Mouse (Mus musculus) stomach, embryonic 15.5 days (tissue): ENCODE measurements at regions not wholly inside any gene's neighbourhood (a gene's known extent, or its start where the extent isn't known, plus 50 kb on each side); places are given as distances from the start of the nearest gene placed in this dataset.
A peak's percentile ranks its signal among the peaks of the same experiment; 100 is the strongest.
"Not testable (repeated sequence)": the region's sequence is repeated elsewhere in the genome, so short reads cannot be mapped to it uniquely, and the experiment has no call there.

Experiments
- ATAC-seq: fragments of 200-750 bp; cut with Nextera tagmentation; 2 replicates; pipeline ENCODE4 v1.8.0; 2017; ENCODE audit warnings: low read depth, moderate number of reproducible peaks, moderate TSS enrichment; ENCODE audit not compliant: insufficient read depth, low FRiP score
- H3K27ac ChIP-seq: fragments of 300-500 bp; sonication (generic); 2 replicates; pipeline ENCODE4 v1.5.1; 2015; ENCODE audit warnings: mild to moderate bottlenecking, inconsistent platforms
- H3K27me3 ChIP-seq: fragments of 300-500 bp; sonication (generic); replicated peaks from 2 replicates; pipeline ENCODE4 v1.6.1; 2015; ENCODE audit warnings: inconsistent platforms
- H3K36me3 ChIP-seq: fragments of 300-500 bp; sonication (generic); 2 replicates; pipeline ENCODE4 v1.6.1; 2015; ENCODE audit warnings: inconsistent platforms
- H3K4me1 ChIP-seq: fragments of 300-500 bp; sonication (generic); 2 replicates; pipeline ENCODE4 v1.6.1; 2015; ENCODE audit warnings: inconsistent platforms
- H3K4me2 ChIP-seq: fragments of 300-500 bp; sonication (generic); 2 replicates; pipeline ENCODE4 v1.6.1; 2015; ENCODE audit warnings: mild to moderate bottlenecking, inconsistent platforms
- H3K4me3 ChIP-seq: fragments of 300-500 bp; sonication (generic); replicated peaks from 2 replicates; pipeline ENCODE4 v1.5.1; 2015; ENCODE audit warnings: inconsistent platforms
- H3K9ac ChIP-seq: fragments of 300-500 bp; sonication (generic); 2 replicates; pipeline ENCODE4 v1.6.1; 2015; ENCODE audit warnings: inconsistent platforms
- H3K9me3 ChIP-seq: fragments of 300-500 bp; sonication (generic); 2 replicates; pipeline ENCODE4 v1.6.1; 2016; ENCODE audit warnings: inconsistent platforms
- WGBS: fragments of 180-500 bp; shearing (Covaris S2); methylation state at CpG from one replicate; pipeline ENCODE4 v1.1.7; 2015; 5-methylcytosine and 5-hydroxymethylcytosine counted together

- Histone ChIP-seq H3K4me1 (no peaks in the 10 kb centered on the region), H3K9me3 (no peaks in the 10 kb centered on the region), H3K27me3 (no peaks in the 10 kb centered on the region), H3K27ac (no peak overlapping the region), H3K4me3 (no peak overlapping the region), H3K9ac (no peak overlapping the region), H3K36me3 (no peaks in the 10 kb centered on the region), H3K4me2 (no peak overlapping the region)
- 80% methylated on average over 11 of the region's 11 CpGs for WGBS
- peak; percentile 39; the same call in 1 of the 2 replicates for ATAC-seq
Measured at GRCm38 (mm10) chr6:24384193-24384888, 130.5 kb downstream of the Iqub start.

- Histone ChIP-seq H3K27ac (no peak overlapping the region), H3K27me3 (no peaks in the 10 kb centered on the region), H3K9ac (no peak overlapping the region), H3K4me2 (no peak overlapping the region), H3K4me1 (no peaks in the 10 kb centered on the region), H3K4me3 (no peak overlapping the region), H3K9me3 (no peaks in the 10 kb centered on the region), H3K36me3 (no peaks in the 10 kb centered on the region)
- ATAC-seq: no peak
- 44% methylated on average over 2 of the region's 2 CpGs for WGBS
Measured at GRCm38 (mm10) chr6:24379859-24380258, 135.0 kb downstream of the Iqub start.

- no peak for ATAC-seq
- Histone ChIP-seq H3K9ac (no peak overlapping the region), H3K4me3 (no peak overlapping the region), H3K4me1 (no peaks in the 10 kb centered on the region), H3K36me3 (no peaks in the 10 kb centered on the region), H3K27me3 (no peaks in the 10 kb centered on the region), H3K4me2 (no peak overlapping the region), H3K27ac (no peak overlapping the region), H3K9me3 (no peaks in the 10 kb centered on the region)
- 82% methylated on average over 4 of the region's 4 CpGs for WGBS
Measured at GRCm38 (mm10) chr6:24376728-24377127, 138.1 kb downstream of the Iqub start.

GRCm38 (mm10) chr6:24373161-24373560 is 141.7 kb downstream of the Iqub start:
- Histone ChIP-seq H3K9me3 (no peaks in the 10 kb centered on the region), H3K27me3 (no peaks in the 10 kb centered on the region), H3K9ac (no peak overlapping the region), H3K4me2 (no peak overlapping the region), H3K4me1 (no peaks in the 10 kb centered on the region), H3K36me3 (no peaks in the 10 kb centered on the region), H3K4me3 (no peak overlapping the region), H3K27ac (no peak overlapping the region)
- no peak for ATAC-seq
- 74% methylated on average over 6 of the region's 6 CpGs for WGBS

GRCm38 (mm10) chr6:24371680-24372079 is 143.2 kb downstream of the Iqub start:
- H3K4me3 ChIP-seq: no peak overlapping the region
- H3K27ac ChIP-seq: no peak overlapping the region
- H3K27me3 ChIP-seq: no peaks in the 10 kb centered on the region
- no peaks in the 10 kb centered on the region for H3K4me1 ChIP-seq
- H3K36me3 ChIP-seq: no peaks in the 10 kb centered on the region
- H3K9ac ChIP-seq: no peak overlapping the region
- 58% methylated on average over 1 of the region's 1 CpGs for WGBS
- H3K9me3 ChIP-seq: no peaks in the 10 kb centered on the region
- no peak for ATAC-seq
- H3K4me2 ChIP-seq: no peak overlapping the region

- WGBS: 14% methylated on average over 5 of the region's 5 CpGs
Measured at GRCm38 (mm10) chr6:24350882-24351281, 164.0 kb downstream of the Iqub start.

GRCm38 (mm10) chr6:24348481-24349062 is 166.3 kb downstream of the Iqub start:
- no peaks in the 10 kb centered on the region for H3K27me3 ChIP-seq
- peak overlapping the region; percentile 11 for H3K4me2 ChIP-seq
- no peaks in the 10 kb centered on the region for H3K4me1 ChIP-seq
- no peak for ATAC-seq
- H3K27ac ChIP-seq: no peak overlapping the region
- H3K36me3 ChIP-seq: no peaks in the 10 kb centered on the region
- WGBS: 54% methylated on average over 8 of the region's 8 CpGs
- H3K9me3 ChIP-seq: no peaks in the 10 kb centered on the region
- no peak overlapping the region for H3K4me3 ChIP-seq
- H3K9ac ChIP-seq: no peak overlapping the region

More at GRCm38 (mm10) chr6:24350882-24351281, 164.0 kb downstream of the Iqub start:
- Histone ChIP-seq H3K36me3 (no peaks in the 10 kb centered on the region), H3K27me3 (no peaks in the 10 kb centered on the region), H3K9ac (no peak overlapping the region), H3K9me3 (no peaks in the 10 kb centered on the region), H3K4me3 (no peak overlapping the region), H3K4me1 (no peaks in the 10 kb centered on the region), H3K27ac (no peak overlapping the region), H3K4me2 (no peak overlapping the region)
- no peak for ATAC-seq

GRCm38 (mm10) chr6:24347745-24348480 is 167.0 kb downstream of the Iqub start:
- Histone ChIP-seq H3K27me3 (no peaks in the 10 kb centered on the region), H3K9ac (no peak overlapping the region), H3K4me2 (peak overlapping the region; percentile 11), H3K27ac (no peak overlapping the region), H3K4me3 (no peak overlapping the region), H3K9me3 (no peaks in the 10 kb centered on the region), H3K36me3 (no peaks in the 10 kb centered on the region), H3K4me1 (no peaks in the 10 kb centered on the region)
- ATAC-seq: peak; percentile 47; the same call in 1 of the 2 replicates
- 35% methylated on average over 13 of the region's 13 CpGs for WGBS

- no peak overlapping the region for H3K4me2 ChIP-seq
- no peak overlapping the region for H3K9ac ChIP-seq
- no peaks in the 10 kb centered on the region for H3K9me3 ChIP-seq
- H3K27ac ChIP-seq: no peak overlapping the region
- no peak for ATAC-seq
- H3K27me3 ChIP-seq: no peaks in the 10 kb centered on the region
- H3K4me3 ChIP-seq: no peak overlapping the region
- H3K36me3 ChIP-seq: no peaks in the 10 kb centered on the region
- H3K4me1 ChIP-seq: no peaks in the 10 kb centered on the region
Measured at GRCm38 (mm10) chr6:24342471-24342870, 172.4 kb downstream of the Iqub start.

GRCm38 (mm10) chr6:24342056-24342455 is 172.8 kb downstream of the Iqub start:
- 91% methylated on average over 2 of the region's 2 CpGs for WGBS
- H3K4me1 ChIP-seq: no peaks in the 10 kb centered on the region
- no peaks in the 10 kb centered on the region for H3K36me3 ChIP-seq
- H3K9ac ChIP-seq: no peak overlapping the region
- H3K27me3 ChIP-seq: no peaks in the 10 kb centered on the region
- no peaks in the 10 kb centered on the region for H3K9me3 ChIP-seq
- H3K4me3 ChIP-seq: no peak overlapping the region
- no peak overlapping the region for H3K4me2 ChIP-seq
- ATAC-seq: no peak
- no peak overlapping the region for H3K27ac ChIP-seq

GRCm38 (mm10) chr6:24340107-24340506 is 172.2 kb upstream of the Slc13a1 start:
- not testable (repeated sequence) for H3K27ac ChIP-seq, H3K4me2 ChIP-seq, H3K4me1 ChIP-seq, H3K9me3 ChIP-seq, H3K36me3 ChIP-seq, ATAC-seq, H3K27me3 ChIP-seq, H3K9ac ChIP-seq, H3K4me3 ChIP-seq
- WGBS: 63% methylated on average over 4 of the region's 4 CpGs

- Histone ChIP-seq H3K36me3 (no peaks in the 10 kb centered on the region), H3K27ac (no peak overlapping the region), H3K4me1 (no peaks in the 10 kb centered on the region), H3K9ac (no peak overlapping the region), H3K4me3 (no peak overlapping the region), H3K27me3 (no peaks in the 10 kb centered on the region), H3K9me3 (no peaks in the 10 kb centered on the region), H3K4me2 (no peak overlapping the region)
- no peak for ATAC-seq
Measured at GRCm38 (mm10) chr6:24325215-24325614, 157.3 kb upstream of the Slc13a1 start.
